Mouse (Mus musculus) erythroblast, embryonic 14.5 days (primary cell): ENCODE results near the gene Ubtf.

ENCODE experiments used
- GATA1 ChIP-seq: IDR thresholded peaks from 2 replicates; pipeline ENCODE4 v1.6.1; 2012; ENCODE audit warnings: low read length, inconsistent platforms, mixed read lengths
- TAL1 ChIP-seq: IDR thresholded peaks from 3 replicates; pipeline ENCODE4 v1.6.1; 2012; ENCODE audit warnings: low read length, inconsistent platforms, mixed read lengths

- no peak for TF ChIP-seq TAL1
- TF ChIP-seq GATA1, result no peak
Measured at GRCm38 (mm10) chr11:102341101-102341500, 21.6 kb upstream of the Ubtf start.
